Mouse (Mus musculus) kidney, adult 2 months (tissue): ENCODE data around the gene Sh3rf1.

Source experiments
- CTCF ChIP-seq: fragments of 200-500 bp; conservative IDR thresholded peaks from 2 replicates; pipeline ENCODE4 v1.5.1; 2011; ENCODE audit warnings: low read depth, mild to moderate bottlenecking, control low read depth, low read length, moderate library complexity, mixed read lengths; ENCODE audit not compliant: insufficient read depth, insufficient read length
- POLR2A ChIP-seq: fragments of 200-500 bp; IDR thresholded peaks from one replicate; pipeline ENCODE4 v1.6.1; 2011; ENCODE audit warnings: low read depth, low read length, control low read depth

DNA sequence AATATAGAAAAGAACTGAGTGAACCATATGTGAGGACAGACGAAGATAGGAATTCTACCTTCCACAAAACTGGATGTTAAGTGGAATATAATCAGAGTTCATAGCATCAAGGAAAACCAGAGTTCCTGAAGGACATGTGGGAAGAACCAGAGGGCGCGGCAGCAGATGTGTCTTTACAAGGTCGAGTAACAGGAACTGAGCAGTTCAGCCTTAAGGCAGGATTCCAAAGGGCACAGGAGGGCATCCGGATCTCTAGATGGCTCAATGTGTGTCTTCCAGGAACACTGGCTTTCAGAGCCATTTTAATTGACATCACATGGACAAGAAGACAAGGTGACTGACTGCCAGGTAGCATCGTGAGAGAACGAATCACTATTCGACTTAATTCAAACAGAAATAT is 102.6 kb downstream of the Sh3rf1 start:
- no peak for TF ChIP-seq CTCF
- TF ChIP-seq POLR2A, result no peak
